In genomic region chr19:45602606-45603005, GRCm38 (mm10) we compare ENCODE assay signal across 34 mouse cellular contexts. TPM values are rescaled to one million over a fixed set of nuclear protein-coding genes. Genes with fewer than 3 reads are reported as not detected.
DNase-seq lines count a peak whose midpoint lies in the region; ATAC-seq and TF ChIP-seq lines count a peak whose summit lies in the region.
"Had no signal": no experiment of that assay in that cellular context is flagged by ENCODE, and none has a peak within 500 bp of the region (broad histone marks: within the 10 kb centered on the region; RNA-seq: fewer than 3 reads in every experiment).

No protein-coding gene starts in this region.

- no peak for TF ChIP-seq CTCF in intestine, postnatal 0 days (IDR thresholded peaks at IDR 0.05; ENCODE audit: low read depth)

- WGBS in liver, embryonic 15.5 days (ENCODE audit: insufficient replicate concordance): 24% methylated on average over 5 of the region's 5 CpGs
- 84% methylated on average over 5 of the region's 5 CpGs for WGBS in intestine, postnatal 0 days

- H3K9ac ChIP-seq in liver, embryonic 15.5 days: no peak overlapping the region
- no peak overlapping the region for H3K9ac ChIP-seq in intestine, postnatal 0 days (ENCODE audit: low read depth, low read length)
- H3K9ac ChIP-seq: embryonic facial prominence, embryonic 13.5 days; forebrain, embryonic 15.5 days; hindbrain, embryonic 13.5 days; kidney, embryonic 15.5 days; limb, embryonic 13.5 days; lung, embryonic 14.5 days; midbrain, embryonic 12.5 days; neural tube, embryonic 12.5 days had no signal

- DNase-seq in 416B (ENCODE audit: low read depth) (peak; percentile 40), MEL-GATA-1-ER (ENCODE audit: extremely low read depth, low read depth) (peak; percentile 95), liver (peak; percentile 65)
- DNase-seq in lung, postnatal 25 days (ENCODE audit: low spot score): no peak
- no peak for DNase-seq in frontal cortex, postnatal 14 days (ENCODE audit: low spot score in 2 of 2)
- no peak for DNase-seq in cerebellum, postnatal 36 days
- DNase-seq: adrenal gland, postnatal 25 days; cerebellum, adult 8-10 months; cerebellum, postnatal 25 days; gastrocnemius, postnatal 14 days; heart, postnatal 4 days; kidney, adult 11 months; kidney, postnatal 25 days; lung, embryonic 14.5 days; lung, postnatal 14 days; right cerebral cortex, adult 18-20 months; thymus, adult 18-20 months; thymus, postnatal 4 days had no signal

- H3K36me3 ChIP-seq in liver, embryonic 15.5 days (replicated peaks): 0 out of 2 replicates have a peak, but pooled peaks cover 5% of the 10 kb centered on the region
- no peaks in the 10 kb centered on the region; the same call in 1 of the 2 replicates for H3K36me3 ChIP-seq in intestine, postnatal 0 days (ENCODE audit: control insufficient read depth, insufficient read depth)
- H3K36me3 ChIP-seq: midbrain, embryonic 12.5 days had no signal

- peak overlapping the region; percentile 21; the same call in 1 of the 2 replicates for H3K4me2 ChIP-seq in liver, embryonic 15.5 days
- H3K4me2 ChIP-seq in intestine, postnatal 0 days (replicated peaks; ENCODE audit: low read depth): no peak overlapping the region
- H3K4me2 ChIP-seq: embryonic facial prominence, embryonic 13.5 days; forebrain, embryonic 15.5 days; heart, embryonic 11.5 days; hindbrain, embryonic 13.5 days; kidney, embryonic 15.5 days; limb, embryonic 13.5 days; lung, embryonic 14.5 days; midbrain, embryonic 12.5 days; neural tube, embryonic 12.5 days had no signal

- H3K4me1 ChIP-seq in liver, embryonic 15.5 days (replicated peaks): peaks cover 20% of the 10 kb centered on the region
- no peaks in the 10 kb centered on the region for H3K4me1 ChIP-seq in intestine, postnatal 0 days (replicated peaks; ENCODE audit: control insufficient read depth, insufficient read depth, low read length)
- H3K4me1 ChIP-seq: embryonic facial prominence, embryonic 13.5 days; kidney, embryonic 15.5 days had no signal

- H3K9me3 ChIP-seq in liver, embryonic 15.5 days (replicated peaks): no peaks in the 10 kb centered on the region
- H3K9me3 ChIP-seq in intestine, postnatal 0 days (ENCODE audit: control insufficient read depth): no peaks in the 10 kb centered on the region
- H3K9me3 ChIP-seq: embryonic facial prominence, embryonic 13.5 days; forebrain, embryonic 10.5 days; forebrain, embryonic 15.5 days; hindbrain, embryonic 13.5 days; kidney, embryonic 15.5 days; limb, embryonic 13.5 days; midbrain, embryonic 12.5 days; neural tube, embryonic 12.5 days had no signal

- no peaks in the 10 kb centered on the region for H3K27me3 ChIP-seq in liver, embryonic 15.5 days
- H3K27me3 ChIP-seq in intestine, postnatal 0 days (replicated peaks; ENCODE audit: control insufficient read depth, insufficient read depth, low read length): no peaks in the 10 kb centered on the region
- H3K27me3 ChIP-seq: embryonic facial prominence, embryonic 13.5 days; kidney, embryonic 15.5 days; limb, embryonic 13.5 days; Patski had no signal

- peak overlapping the region; percentile 48 for H3K27ac ChIP-seq in liver, embryonic 15.5 days (replicated peaks)
- H3K27ac ChIP-seq in intestine, postnatal 0 days (ENCODE audit: low read depth, low read length): no peak overlapping the region
- H3K27ac ChIP-seq: embryonic facial prominence, embryonic 13.5 days; forebrain, embryonic 10.5 days; forebrain, embryonic 15.5 days; hindbrain, embryonic 13.5 days; kidney, embryonic 15.5 days; layer of hippocampus, adult 2 months; limb, embryonic 13.5 days; midbrain, embryonic 12.5 days; neural tube, embryonic 12.5 days; stomach, postnatal 0 days had no signal

- no peak overlapping the region for H3K4me3 ChIP-seq in liver, embryonic 15.5 days (replicated peaks)
- H3K4me3 ChIP-seq in intestine, postnatal 0 days (ENCODE audit: low read depth, low read length): no peak overlapping the region
- H3K4me3 ChIP-seq: embryonic facial prominence, embryonic 13.5 days; forebrain, embryonic 10.5 days; forebrain, embryonic 15.5 days; hindbrain, embryonic 13.5 days; kidney, embryonic 15.5 days; layer of hippocampus, adult 2 months; limb, embryonic 13.5 days; midbrain, embryonic 12.5 days; myocyte; neural tube, embryonic 12.5 days had no signal

- ATAC-seq in liver, embryonic 15.5 days (ENCODE audit: insufficient read depth): peak; percentile 85
- no peak for ATAC-seq in intestine, postnatal 0 days
- ATAC-seq: CD4-positive, CD25-positive, alpha-beta regulatory T cell, adult 4 months; forebrain, embryonic 15.5 days; Patski had no signal

RNA-seq across cellular contexts. Expression of gene Gm17018, which starts 42.2 kb away (rescaled TPM):
- polyA plus RNA-seq in liver, embryonic 15.5 days (2015; fragmentation: Nextera tagmentation; extraction: Ambion mirVana): 12.1 and 12.8 TPM in 2 replicates
- polyA plus RNA-seq in intestine, postnatal 0 days (2015; fragmentation: Nextera tagmentation; extraction: Ambion mirVana): 24.7 and 27.1 TPM in 2 replicates

RNA-seq across cellular contexts. Expression of gene Poll, which starts 42.3 kb away (rescaled TPM):
- 5.0 and 5.4 TPM in 2 replicates for polyA plus RNA-seq in liver, embryonic 15.5 days (2015; fragmentation: Nextera tagmentation; extraction: Ambion mirVana)
- 5.8 and 6.0 TPM in 2 replicates for polyA plus RNA-seq in intestine, postnatal 0 days (2015; fragmentation: Nextera tagmentation; extraction: Ambion mirVana)

RNA-seq across cellular contexts. Expression of gene Fbxw4, which starts 57.5 kb away (rescaled TPM):
- 2.4 and 3.5 TPM in 2 replicates for polyA plus RNA-seq in liver, embryonic 15.5 days (2015; fragmentation: Nextera tagmentation; extraction: Ambion mirVana)
- polyA plus RNA-seq in intestine, postnatal 0 days (2015; fragmentation: Nextera tagmentation; extraction: Ambion mirVana): 2.6 and 3.3 TPM in 2 replicates

Comparison
In these comparisons a context has a peak if more than half of its experiments do, and no peak if none do; other contexts are left out.
1. DNase-seq: peak in 416B (single experiment), MEL-GATA-1-ER (single experiment) and liver (single experiment); none in lung, postnatal 25 days (single experiment), frontal cortex, postnatal 14 days (0 of 2) and cerebellum, postnatal 36 days (0 of 2).